Mouse (Mus musculus): ENCODE results near the gene Synpo2. TPM values are rescaled to one million over a fixed set of nuclear protein-coding genes. Genes with fewer than 3 reads are reported as not detected.

Synpo2 gene
- total RNA-seq, 2 experiments from 2014 or later, result 154 to 156 TPM

GRCm38 (mm10) chr3:123033804-123034203 is 202.1 kb downstream of the Synpo2 start:
- DNase-seq, result no peak

Other genes starting within 250 kb of the Synpo2 start
- 100 to 1,000 TPM; 268 to 314 TPM for gene Myoz2, start 201.1 kb downstream of the Synpo2 start, total RNA-seq (2021)
- gene Sec24d, start 31.3 kb upstream of the Synpo2 start, total RNA-seq (2021), result 10 to 100 TPM; 32.2 to 41.4 TPM
- 10 to 100 TPM in 1 of 2 experiments, 1 to 10 TPM in 1; 9.8 to 11.5 TPM for gene Mettl14, start 150.0 kb upstream of the Synpo2 start, total RNA-seq (2021)
- gene Prss12, start 210.8 kb upstream of the Synpo2 start, total RNA-seq (2021), result 1 to 10 TPM; 3.9 to 4.4 TPM

All from gastrocnemius, postnatal 10 days (tissue).